Mouse (Mus musculus): ENCODE measurements at regions not wholly inside any gene's neighbourhood (a gene's known extent, or its start where the extent isn't known, plus 50 kb on each side); places are given as distances from the start of the nearest gene placed in this dataset.
A peak's percentile ranks its signal among the peaks of the same experiment; 100 is the strongest.

GRCm38 (mm10) chr16:90666271-90666986 is 60.8 kb downstream of the Mis18a start:
- no peaks in the 10 kb centered on the region for H3K4me1 ChIP-seq
- no peak overlapping the region for H3K4me2 ChIP-seq
- H3K4me3 ChIP-seq (replicated peaks) = no peak overlapping the region
- H3K9ac ChIP-seq = no peak overlapping the region
- H3K27me3 ChIP-seq (replicated peaks) = no peaks in the 10 kb centered on the region
- H3K9me3 ChIP-seq = no peaks in the 10 kb centered on the region
- no peak for ATAC-seq (ENCODE audit: insufficient read depth, low FRiP score, low read depth)
- no peak overlapping the region for H3K27ac ChIP-seq
- 88% methylated on average over 11 of the region's 11 CpGs for WGBS
- no peaks in the 10 kb centered on the region for H3K36me3 ChIP-seq

GRCm38 (mm10) chr16:90664086-90664485 is 63.1 kb downstream of the Mis18a start:
- no peak overlapping the region for H3K27ac ChIP-seq
- H3K27me3 ChIP-seq (replicated peaks) = no peaks in the 10 kb centered on the region
- H3K9me3 ChIP-seq = no peaks in the 10 kb centered on the region
- no peak for ATAC-seq (ENCODE audit: insufficient read depth, low FRiP score, low read depth)
- 59% methylated on average over 9 of the region's 9 CpGs for WGBS
- H3K36me3 ChIP-seq = no peaks in the 10 kb centered on the region
- H3K4me3 ChIP-seq (replicated peaks) = no peak overlapping the region
- no peak overlapping the region for H3K9ac ChIP-seq
- no peaks in the 10 kb centered on the region for H3K4me1 ChIP-seq
- H3K4me2 ChIP-seq = no peak overlapping the region

- Histone ChIP-seq H3K4me3 (replicated peaks) (no peak overlapping the region), H3K27me3 (replicated peaks) (no peaks in the 10 kb centered on the region), H3K4me2 (no peak overlapping the region), H3K9ac (no peak overlapping the region), H3K27ac (no peak overlapping the region), H3K4me1 (peaks cover 6% of the 10 kb centered on the region; the same call in 1 of the 2 replicates), H3K36me3 (no peaks in the 10 kb centered on the region), H3K9me3 (no peaks in the 10 kb centered on the region)
- no peak for ATAC-seq (ENCODE audit: insufficient read depth, low FRiP score, low read depth)
- WGBS = 82% methylated on average over 7 of the region's 7 CpGs
Measured at GRCm38 (mm10) chr16:90658050-90658449, 69.2 kb downstream of the Mis18a start.

GRCm38 (mm10) chr16:90657027-90657426 is 70.2 kb downstream of the Mis18a start:
- no peaks in the 10 kb centered on the region for H3K9me3 ChIP-seq
- 65% methylated on average over 9 of the region's 9 CpGs for WGBS

GRCm38 (mm10) chr16:90656571-90657011 is 70.6 kb downstream of the Mis18a start:
- H3K4me3 ChIP-seq (replicated peaks) = no peak overlapping the region
- peaks cover 6% of the 10 kb centered on the region; the same call in 1 of the 2 replicates for H3K4me1 ChIP-seq
- H3K4me2 ChIP-seq = 0 out of 2 replicates have a peak overlapping the region, but pooled peaks have one; percentile 8
- no peak overlapping the region for H3K27ac ChIP-seq
- no peak for ATAC-seq (ENCODE audit: insufficient read depth, low FRiP score, low read depth)
- WGBS = 30% methylated on average over 16 of the region's 16 CpGs
- H3K9me3 ChIP-seq = no peaks in the 10 kb centered on the region
- H3K36me3 ChIP-seq = no peaks in the 10 kb centered on the region
- H3K27me3 ChIP-seq (replicated peaks) = no peaks in the 10 kb centered on the region
- H3K9ac ChIP-seq = no peak overlapping the region

More at GRCm38 (mm10) chr16:90657027-90657426, 70.2 kb downstream of the Mis18a start:
- H3K4me1 ChIP-seq = peaks cover 6% of the 10 kb centered on the region; the same call in 1 of the 2 replicates
- H3K4me3 ChIP-seq (replicated peaks) = no peak overlapping the region
- H3K27ac ChIP-seq = no peak overlapping the region
- no peaks in the 10 kb centered on the region for H3K27me3 ChIP-seq (replicated peaks)
- H3K9ac ChIP-seq = no peak overlapping the region
- no peak overlapping the region for H3K4me2 ChIP-seq
- ATAC-seq (ENCODE audit: insufficient read depth, low FRiP score, low read depth) = no peak
- no peaks in the 10 kb centered on the region for H3K36me3 ChIP-seq

- H3K36me3 ChIP-seq = no peaks in the 10 kb centered on the region
- WGBS = 88% methylated on average over 5 of the region's 5 CpGs
- no peak overlapping the region for H3K4me2 ChIP-seq
- ATAC-seq (ENCODE audit: insufficient read depth, low FRiP score, low read depth) = no peak
- peaks cover 6% of the 10 kb centered on the region; the same call in 1 of the 2 replicates for H3K4me1 ChIP-seq
- H3K9ac ChIP-seq = no peak overlapping the region
- H3K9me3 ChIP-seq = no peaks in the 10 kb centered on the region
- no peak overlapping the region for H3K4me3 ChIP-seq (replicated peaks)
- no peaks in the 10 kb centered on the region for H3K27me3 ChIP-seq (replicated peaks)
- no peak overlapping the region for H3K27ac ChIP-seq
Measured at GRCm38 (mm10) chr16:90654853-90655252, 72.4 kb downstream of the Mis18a start.

GRCm38 (mm10) chr16:90652821-90653220 is 74.4 kb downstream of the Mis18a start:
- no peak overlapping the region for H3K4me2 ChIP-seq
- no peaks in the 10 kb centered on the region for H3K36me3 ChIP-seq
- no peaks in the 10 kb centered on the region for H3K27me3 ChIP-seq (replicated peaks)
- no peak overlapping the region for H3K4me3 ChIP-seq (replicated peaks)
- H3K4me1 ChIP-seq = peaks cover 6% of the 10 kb centered on the region; the same call in 1 of the 2 replicates
- H3K27ac ChIP-seq = no peak overlapping the region
- no peak overlapping the region for H3K9ac ChIP-seq
- ATAC-seq (ENCODE audit: insufficient read depth, low FRiP score, low read depth) = no peak
- H3K9me3 ChIP-seq = no peaks in the 10 kb centered on the region
- WGBS = 53% methylated on average over 4 of the region's 4 CpGs

GRCm38 (mm10) chr16:90648161-90648560 is 79.0 kb downstream of the Mis18a start:
- Histone ChIP-seq H3K27ac (no peak overlapping the region), H3K4me1 (no peaks in the 10 kb centered on the region), H3K9me3 (no peaks in the 10 kb centered on the region), H3K36me3 (no peaks in the 10 kb centered on the region), H3K4me3 (replicated peaks) (no peak overlapping the region), H3K9ac (no peak overlapping the region), H3K4me2 (no peak overlapping the region), H3K27me3 (replicated peaks) (no peaks in the 10 kb centered on the region)
- 61% methylated on average over 4 of the region's 4 CpGs for WGBS
- no peak for ATAC-seq (ENCODE audit: insufficient read depth, low FRiP score, low read depth)

- Histone ChIP-seq H3K9ac (no peak overlapping the region), H3K4me1 (no peaks in the 10 kb centered on the region), H3K4me2 (no peak overlapping the region), H3K27ac (no peak overlapping the region), H3K4me3 (replicated peaks) (no peak overlapping the region), H3K9me3 (no peaks in the 10 kb centered on the region), H3K27me3 (replicated peaks) (no peaks in the 10 kb centered on the region), H3K36me3 (no peaks in the 10 kb centered on the region)
- WGBS = 89% methylated on average over 6 of the region's 6 CpGs
- ATAC-seq (ENCODE audit: insufficient read depth, low FRiP score, low read depth) = no peak
Measured at GRCm38 (mm10) chr16:90642671-90643070, 84.5 kb downstream of the Mis18a start.

GRCm38 (mm10) chr16:90635216-90635615 is 92.0 kb downstream of the Mis18a start:
- 40% methylated on average over 12 of the region's 12 CpGs for WGBS
- H3K4me2 ChIP-seq = no peak overlapping the region
- no peak overlapping the region for H3K9ac ChIP-seq
- no peak for ATAC-seq (ENCODE audit: insufficient read depth, low FRiP score, low read depth)
- no peak overlapping the region for H3K27ac ChIP-seq
- H3K36me3 ChIP-seq = no peaks in the 10 kb centered on the region
- H3K4me3 ChIP-seq (replicated peaks) = no peak overlapping the region
- no peaks in the 10 kb centered on the region for H3K27me3 ChIP-seq (replicated peaks)
- no peaks in the 10 kb centered on the region for H3K9me3 ChIP-seq
- H3K4me1 ChIP-seq = 0 out of 2 replicates have a peak, but pooled peaks cover 5% of the 10 kb centered on the region

GRCm38 (mm10) chr16:90629976-90630375 is 97.2 kb downstream of the Mis18a start:
- no peak overlapping the region for H3K9ac ChIP-seq
- WGBS = 30% methylated on average over 6 of the region's 6 CpGs

GRCm38 (mm10) chr16:90629121-90629930 is 97.9 kb downstream of the Mis18a start:
- Histone ChIP-seq H3K4me3 (replicated peaks) (no peak overlapping the region), H3K27ac (peak overlapping the region; percentile 89), H3K36me3 (no peaks in the 10 kb centered on the region), H3K9me3 (no peaks in the 10 kb centered on the region), H3K9ac (no peak overlapping the region), H3K4me2 (peak overlapping the region; percentile 10), H3K27me3 (replicated peaks) (no peaks in the 10 kb centered on the region), H3K4me1 (peaks cover 32% of the 10 kb centered on the region; the same call in 1 of the 2 replicates)
- 20% methylated on average over 19 of the region's 19 CpGs for WGBS
- ATAC-seq (ENCODE audit: insufficient read depth, low FRiP score, low read depth) = peak; percentile 29

More at GRCm38 (mm10) chr16:90629976-90630375, 97.2 kb downstream of the Mis18a start:
- Histone ChIP-seq H3K4me1 (peaks cover 26% of the 10 kb centered on the region; the same call in 1 of the 2 replicates), H3K27ac (peak overlapping the region; percentile 89), H3K9me3 (no peaks in the 10 kb centered on the region), H3K36me3 (no peaks in the 10 kb centered on the region), H3K4me2 (no peak overlapping the region), H3K4me3 (replicated peaks) (no peak overlapping the region), H3K27me3 (replicated peaks) (no peaks in the 10 kb centered on the region)
- peak; percentile 24; the same call in 1 of the 2 replicates for ATAC-seq (ENCODE audit: insufficient read depth, low FRiP score, low read depth)

All from stomach, embryonic 15.5 days (tissue).